Mouse (Mus musculus) adipocyte (in vitro differentiated cells): ENCODE results near the gene Os9.
A peak's percentile ranks its signal among the peaks of the same experiment; 100 is the strongest.

Experiments
- DNase-seq: peaks from one replicate; pipeline ENCODE4 v3.0.0-alpha.2; 2016; ENCODE audit warnings: low spot score

Gene Os9

DNA sequence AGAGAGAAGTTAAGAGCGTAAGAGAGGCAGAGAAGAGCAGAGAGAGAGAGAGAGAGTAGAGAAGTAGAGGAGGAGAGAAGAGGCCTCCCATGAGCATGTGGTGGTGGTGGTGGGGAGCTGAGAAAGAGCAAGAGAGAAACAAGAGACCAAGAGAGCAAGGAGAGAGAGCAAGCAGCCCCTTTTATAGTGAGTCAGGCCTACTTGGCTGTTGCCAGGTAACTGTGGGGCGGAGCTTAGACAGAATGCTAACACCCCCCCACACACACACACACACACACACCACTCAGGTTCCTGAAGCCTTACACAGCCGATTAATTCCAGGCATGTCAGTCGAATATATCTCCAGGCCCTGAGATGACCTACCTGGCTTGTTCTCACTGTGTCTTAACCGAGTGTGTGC lies 24.4 kb upstream of the Os9 start:
- no peak for DNase-seq

GRCm38 (mm10) chr10:127144536-127144935 lies 23.6 kb upstream of the Os9 start:
- DNase-seq: no peak

DNA sequence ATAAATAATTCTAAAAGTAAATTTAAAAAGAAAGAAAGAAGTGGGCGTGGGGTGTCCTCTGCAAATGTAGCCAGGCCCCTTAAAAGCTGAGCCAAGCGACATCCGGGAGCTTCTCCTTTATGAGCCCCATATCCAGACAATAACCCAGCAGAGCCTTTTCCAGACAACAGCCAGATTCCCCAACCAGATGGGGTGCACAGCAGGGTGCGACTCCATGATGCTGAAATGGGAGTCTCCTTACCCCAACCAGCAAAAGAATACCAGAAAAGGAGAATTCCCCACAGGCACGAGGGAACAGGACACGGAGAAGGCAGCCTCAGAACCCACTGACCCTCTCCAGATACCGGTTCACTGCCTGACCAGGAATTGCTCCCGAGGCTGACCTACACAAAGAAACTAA lies 22.3 kb upstream of the Os9 start:
- DNase-seq: no peak

GRCm38 (mm10) chr10:127141500-127141899 lies 20.6 kb upstream of the Os9 start:
- no peak for DNase-seq

DNA sequence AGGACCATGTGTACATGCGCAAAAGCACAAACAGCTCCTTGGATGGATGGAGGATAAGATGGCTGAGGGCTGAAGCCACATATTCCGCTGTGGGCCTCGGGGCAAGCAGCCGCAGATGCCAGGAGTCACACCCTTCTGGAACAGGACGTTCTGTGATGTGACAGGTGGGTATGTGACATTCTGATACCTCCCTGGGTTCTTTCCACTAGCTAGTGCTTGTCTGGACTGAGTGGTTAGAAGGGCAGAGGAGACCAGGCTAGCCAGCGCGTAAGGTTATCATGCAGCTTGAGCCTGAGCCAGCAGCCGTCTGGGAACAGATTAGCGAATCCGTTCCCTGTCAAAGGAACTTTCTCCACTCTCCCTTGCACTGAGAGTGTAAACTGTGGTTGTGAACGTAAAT lies 20.0 kb upstream of the Os9 start:
- no peak for DNase-seq

- no peak for DNase-seq
Observed at GRCm38 (mm10) chr10:127138328-127139141, 17.6 kb upstream of the Os9 start.

- DNase-seq: no peak
Observed at GRCm38 (mm10) chr10:127137896-127138295, 17.0 kb upstream of the Os9 start.

GRCm38 (mm10) chr10:127136510-127136909 lies 15.6 kb upstream of the Os9 start:
- no peak for DNase-seq

- no peak for DNase-seq
Observed at GRCm38 (mm10) chr10:127135118-127135836, 14.3 kb upstream of the Os9 start.

GRCm38 (mm10) chr10:127134394-127135035 lies 13.6 kb upstream of the Os9 start:
- DNase-seq: peak; percentile 47

DNA sequence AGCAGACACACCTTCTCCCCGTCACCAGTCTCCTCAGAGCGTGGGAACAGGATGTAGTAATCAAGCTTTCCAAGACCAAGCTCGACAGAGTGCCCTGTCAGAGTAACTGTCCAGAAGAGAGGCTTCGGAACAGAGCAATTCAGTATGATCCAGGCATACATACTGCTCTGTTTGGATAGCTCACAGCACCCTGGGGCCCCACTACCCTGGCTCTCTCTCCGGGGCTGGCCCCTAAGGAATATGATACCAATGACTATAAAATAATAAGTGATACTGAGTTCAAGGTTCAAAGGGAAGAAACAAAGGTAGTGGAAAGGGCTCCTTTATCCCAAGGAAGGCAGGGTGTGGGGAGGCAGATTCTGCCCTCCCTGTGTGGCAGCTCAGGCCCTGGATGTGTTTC lies 11.5 kb upstream of the Os9 start:
- DNase-seq: no peak

DNA sequence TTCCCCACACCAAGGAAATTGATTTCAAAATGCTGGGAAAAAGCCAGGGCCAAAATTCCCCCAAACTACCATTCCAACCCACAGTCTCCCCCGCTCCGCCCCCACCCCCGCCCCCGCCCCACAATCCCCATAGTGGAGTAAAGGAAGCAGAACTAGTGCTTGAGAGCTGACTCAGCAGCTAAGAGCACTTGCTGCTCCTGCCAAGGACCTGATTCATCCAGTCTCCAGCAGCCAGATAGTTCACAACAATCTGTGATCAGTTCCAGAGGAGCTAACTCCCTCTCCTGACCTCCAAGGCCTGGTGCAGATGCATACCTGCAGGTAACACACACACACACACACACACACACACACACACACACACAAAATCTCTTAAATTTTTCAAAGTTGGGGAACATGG lies 8.5 kb upstream of the Os9 start:
- DNase-seq: peak; percentile 64

GRCm38 (mm10) chr10:127127711-127128279 lies 6.9 kb upstream of the Os9 start:
- DNase-seq: peak; percentile 41

DNA sequence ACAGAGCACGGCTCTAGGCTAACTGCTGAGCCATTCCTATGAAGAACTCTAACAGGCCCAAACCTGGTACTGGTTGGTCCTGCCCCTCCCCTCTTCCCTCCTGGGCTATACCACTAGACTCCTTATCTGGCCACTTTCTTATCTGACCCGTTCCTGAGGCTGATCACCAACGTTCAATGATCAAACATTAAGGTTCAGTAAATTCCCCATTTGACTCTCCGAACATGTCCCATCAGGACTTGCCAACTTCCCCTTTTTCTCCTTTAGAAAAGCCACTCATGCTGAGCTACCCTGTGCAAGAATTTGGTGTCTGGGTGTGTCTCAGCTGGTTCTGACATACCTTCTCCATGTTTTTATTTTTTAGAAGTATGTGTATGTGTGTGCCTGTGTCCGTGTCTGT lies 5.6 kb upstream of the Os9 start:
- DNase-seq: no peak

DNA sequence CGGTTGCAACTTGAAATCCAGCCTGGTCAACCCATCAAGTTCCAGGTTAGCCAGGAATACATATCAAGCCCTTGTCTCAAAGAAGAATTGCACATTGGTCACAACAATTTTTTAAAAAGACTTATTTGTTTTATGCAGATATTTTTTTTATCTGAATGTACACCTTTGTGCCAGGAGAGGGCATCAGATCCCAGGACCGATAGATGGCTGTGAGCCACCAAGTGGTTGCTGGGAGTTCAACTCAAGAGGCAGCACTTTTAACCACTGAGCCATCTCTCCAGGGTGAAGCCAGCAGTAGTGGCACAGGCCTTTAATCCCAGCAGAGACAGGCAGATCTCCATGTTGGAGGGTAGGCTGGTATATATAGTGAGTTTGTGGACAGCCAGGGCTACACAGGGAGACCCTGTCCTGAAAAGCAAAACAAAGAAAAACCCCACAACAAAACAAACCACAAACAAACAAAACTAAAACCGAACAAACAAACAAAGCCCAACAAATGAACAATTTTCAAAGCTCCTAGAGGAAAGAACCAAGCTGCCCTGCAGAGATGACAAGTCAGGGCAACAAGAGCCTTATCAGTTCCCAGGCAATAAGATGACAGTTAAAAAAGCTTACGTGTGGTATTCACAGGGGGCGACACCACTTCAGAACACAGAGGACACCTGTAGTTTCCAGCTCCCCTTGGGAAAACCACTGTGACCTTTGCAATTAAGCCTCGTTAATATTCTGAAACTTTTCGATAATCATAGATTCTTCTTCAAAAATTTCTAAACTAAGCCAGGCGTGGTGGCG lies 4.5 kb upstream of the Os9 start:
- peak; percentile 81 for DNase-seq

DNA sequence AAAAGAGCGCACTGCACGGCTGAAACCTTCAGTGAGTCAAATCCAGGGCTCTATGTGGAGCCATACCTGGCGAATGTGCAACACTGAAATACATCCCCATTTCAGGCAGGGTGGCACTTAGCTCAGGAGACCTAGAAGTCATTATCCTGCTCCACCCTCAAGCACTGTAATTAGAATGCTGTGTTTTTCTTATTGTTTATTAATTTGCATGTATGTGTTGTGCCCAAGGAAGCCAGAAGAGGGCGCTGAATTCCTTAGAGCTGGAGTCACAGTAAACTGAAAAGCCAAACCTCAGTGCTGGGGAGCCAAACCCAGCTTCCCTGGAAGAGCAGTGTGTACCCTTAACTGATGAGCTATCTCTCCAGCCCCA lies 2.5 kb upstream of the Os9 start:
- DNase-seq: peak; percentile 78

GRCm38 (mm10) chr10:127122784-127123435 lies 2.0 kb upstream of the Os9 start:
- no peak for DNase-seq

- no peak for DNase-seq
Observed at GRCm38 (mm10) chr10:127122018-127122417, 1.1 kb upstream of the Os9 start.

GRCm38 (mm10) chr10:127120301-127121065 lies 448 bp downstream of the Os9 start:
- DNase-seq: no peak

DNA sequence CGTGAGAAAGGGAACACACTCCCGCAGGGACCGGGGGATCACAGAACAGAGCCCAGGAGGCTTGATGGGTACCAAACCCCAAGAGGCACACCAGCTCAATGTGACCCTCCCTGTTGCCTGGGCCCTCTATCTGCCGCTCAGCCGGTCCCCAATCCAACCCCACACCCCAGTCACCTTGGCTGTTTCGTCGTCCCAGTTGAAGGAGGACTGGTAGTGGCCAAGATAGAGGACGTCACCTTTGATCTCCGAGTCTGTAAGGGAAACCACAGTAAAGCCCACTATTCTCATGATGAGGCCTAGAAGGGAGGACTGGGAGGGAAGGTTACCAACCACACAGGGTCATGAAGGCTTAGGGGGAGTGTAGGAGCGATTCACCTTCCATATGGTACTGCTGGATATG lies 1.7 kb downstream of the Os9 start:
- DNase-seq: no peak

DNA sequence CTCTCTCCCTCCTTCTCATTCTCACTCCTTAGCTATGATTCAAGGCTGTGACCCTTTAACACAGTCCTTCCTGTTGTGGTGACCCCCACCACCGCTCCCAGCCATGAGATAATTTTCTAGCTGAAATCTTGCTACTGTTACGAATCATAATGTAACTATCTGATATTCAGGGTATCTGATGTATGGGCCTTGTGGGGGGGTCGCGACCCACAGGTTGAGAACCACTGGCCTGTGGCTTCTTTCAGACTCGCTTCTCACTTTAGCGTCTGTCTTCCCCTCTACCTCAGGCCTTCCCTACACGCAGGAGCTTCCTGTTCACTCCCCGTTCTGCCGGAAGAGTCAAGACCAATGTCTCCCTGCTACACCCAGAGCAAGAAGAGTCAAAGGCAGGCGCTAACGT lies 2.5 kb downstream of the Os9 start:
- no peak for DNase-seq
